Mouse (Mus musculus): Measurements from ENCODE around the gene Ado. TPM values are rescaled to one million over a fixed set of nuclear protein-coding genes. Genes with fewer than 3 reads are reported as not detected.

The Ado gene
- polyA plus RNA-seq, 1 experiment, result 10.2 TPM

- TF ChIP-seq POLR2A (IDR thresholded peaks at IDR 0.05; ENCODE audit: low read depth, low read length), result no peak
- TF ChIP-seq CTCF (IDR thresholded peaks at IDR 0.05; ENCODE audit: extremely low read depth, insufficient read length, insufficient replicate concordance, low read depth, low read length), result no peak
- no peaks in the 10 kb centered on the region for H3K36me3 ChIP-seq (ENCODE audit: control insufficient read depth, insufficient read depth, low read length)
- no peak overlapping the region for H3K4me3 ChIP-seq (ENCODE audit: low read depth, low read length)
- H3K27me3 ChIP-seq (ENCODE audit: control insufficient read depth, insufficient read depth, low read length), result no peaks in the 10 kb centered on the region
- H3K27ac ChIP-seq (ENCODE audit: insufficient read depth, low read depth, low read length), result no peak overlapping the region
- no peaks in the 10 kb centered on the region for H3K4me1 ChIP-seq (ENCODE audit: control insufficient read depth, insufficient read depth, insufficient read length, low read length)
- WGBS, result 78% methylated on average over 3 of the region's 3 CpGs
These were observed 24.6 kb downstream of the Ado start for GRCm38 (mm10) chr10:67524130-67524529.

GRCm38 (mm10) chr10:67518733-67519132, 30.0 kb downstream of the Ado start:
- Histone ChIP-seq H3K36me3 (ENCODE audit: control insufficient read depth, insufficient read depth, low read length) (no peaks in the 10 kb centered on the region), H3K4me3 (ENCODE audit: low read depth, low read length) (no peak overlapping the region), H3K4me1 (ENCODE audit: control insufficient read depth, insufficient read depth, insufficient read length, low read length) (no peaks in the 10 kb centered on the region), H3K27ac (ENCODE audit: insufficient read depth, low read depth, low read length) (no peak overlapping the region), H3K27me3 (ENCODE audit: control insufficient read depth, insufficient read depth, low read length) (no peaks in the 10 kb centered on the region)
- WGBS, result 78% methylated on average over 3 of the region's 3 CpGs
- TF ChIP-seq CTCF (IDR thresholded peaks at IDR 0.05; ENCODE audit: extremely low read depth, insufficient read length, insufficient replicate concordance, low read depth, low read length), result no peak
- TF ChIP-seq POLR2A (IDR thresholded peaks at IDR 0.05; ENCODE audit: low read depth, low read length), result no peak

DNA sequence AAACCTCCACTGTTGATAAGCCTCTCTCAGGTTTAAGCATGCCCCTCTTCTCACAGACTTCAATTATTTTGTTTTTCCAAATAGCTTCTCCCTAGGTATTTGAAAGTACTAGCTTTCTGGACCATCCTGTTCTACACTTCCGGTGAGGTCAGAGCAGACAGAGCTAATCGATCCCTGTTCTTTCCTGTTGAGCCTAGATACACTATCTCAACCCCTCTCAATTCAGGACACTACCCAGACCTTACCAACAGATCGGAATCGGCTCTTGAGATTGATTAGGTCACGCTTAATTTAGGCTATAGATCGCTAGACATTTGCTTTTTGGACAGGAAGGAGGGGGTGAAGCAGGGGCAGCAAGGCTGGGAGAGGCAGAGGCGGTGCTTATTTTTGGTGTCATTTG, 35.9 kb downstream of the Ado start:
- Histone ChIP-seq H3K36me3 (ENCODE audit: control insufficient read depth, insufficient read depth, low read length) (no peaks in the 10 kb centered on the region), H3K27me3 (ENCODE audit: control insufficient read depth, insufficient read depth, low read length) (no peaks in the 10 kb centered on the region), H3K27ac (ENCODE audit: insufficient read depth, low read depth, low read length) (no peak overlapping the region), H3K4me1 (ENCODE audit: control insufficient read depth, insufficient read depth, insufficient read length, low read length) (no peaks in the 10 kb centered on the region), H3K4me3 (ENCODE audit: low read depth, low read length) (no peak overlapping the region)
- TF ChIP-seq CTCF (IDR thresholded peaks at IDR 0.05; ENCODE audit: extremely low read depth, insufficient read length, insufficient replicate concordance, low read depth, low read length) (no peak), POLR2A (IDR thresholded peaks at IDR 0.05; ENCODE audit: low read depth, low read length) (no peak)
- WGBS, result 75% methylated on average over 7 of the region's 7 CpGs

GRCm38 (mm10) chr10:67512211-67512610, 36.5 kb downstream of the Ado start:
- Histone ChIP-seq H3K36me3 (ENCODE audit: control insufficient read depth, insufficient read depth, low read length) (no peaks in the 10 kb centered on the region), H3K4me3 (ENCODE audit: low read depth, low read length) (no peak overlapping the region), H3K27me3 (ENCODE audit: control insufficient read depth, insufficient read depth, low read length) (no peaks in the 10 kb centered on the region), H3K4me1 (ENCODE audit: control insufficient read depth, insufficient read depth, insufficient read length, low read length) (no peaks in the 10 kb centered on the region), H3K27ac (ENCODE audit: insufficient read depth, low read depth, low read length) (no peak overlapping the region)
- TF ChIP-seq CTCF (IDR thresholded peaks at IDR 0.05; ENCODE audit: extremely low read depth, insufficient read length, insufficient replicate concordance, low read depth, low read length) (no peak), POLR2A (IDR thresholded peaks at IDR 0.05; ENCODE audit: low read depth, low read length) (no peak)
- 73% methylated on average over 8 of the region's 8 CpGs for WGBS

GRCm38 (mm10) chr10:67505248-67505647, 43.5 kb downstream of the Ado start:
- no peaks in the 10 kb centered on the region for H3K36me3 ChIP-seq (ENCODE audit: control insufficient read depth, insufficient read depth, low read length)
- H3K4me3 ChIP-seq (ENCODE audit: low read depth, low read length), result no peak overlapping the region
- TF ChIP-seq CTCF (IDR thresholded peaks at IDR 0.05; ENCODE audit: extremely low read depth, insufficient read length, insufficient replicate concordance, low read depth, low read length), result no peak
- TF ChIP-seq POLR2A (IDR thresholded peaks at IDR 0.05; ENCODE audit: low read depth, low read length), result no peak
- WGBS, result 59% methylated on average over 3 of the region's 3 CpGs
- H3K27me3 ChIP-seq (ENCODE audit: control insufficient read depth, insufficient read depth, low read length), result no peaks in the 10 kb centered on the region
- no peak overlapping the region for H3K27ac ChIP-seq (ENCODE audit: insufficient read depth, low read depth, low read length)
- H3K4me1 ChIP-seq (ENCODE audit: control insufficient read depth, insufficient read depth, insufficient read length, low read length), result no peaks in the 10 kb centered on the region

GRCm38 (mm10) chr10:67504046-67504445, 44.7 kb downstream of the Ado start:
- Histone ChIP-seq H3K4me3 (ENCODE audit: low read depth, low read length) (peak overlapping the region; percentile 7; the same call in 1 of the 2 replicates), H3K27ac (ENCODE audit: insufficient read depth, low read depth, low read length) (peak overlapping the region; percentile 25; the same call in 1 of the 2 replicates), H3K27me3 (ENCODE audit: control insufficient read depth, insufficient read depth, low read length) (no peaks in the 10 kb centered on the region), H3K36me3 (ENCODE audit: control insufficient read depth, insufficient read depth, low read length) (no peaks in the 10 kb centered on the region), H3K4me1 (ENCODE audit: control insufficient read depth, insufficient read depth, insufficient read length, low read length) (no peaks in the 10 kb centered on the region)
- WGBS, result 52% methylated on average over 5 of the region's 5 CpGs
- TF ChIP-seq POLR2A (IDR thresholded peaks at IDR 0.05; ENCODE audit: low read depth, low read length), result no peak
- TF ChIP-seq CTCF (IDR thresholded peaks at IDR 0.05; ENCODE audit: extremely low read depth, insufficient read length, insufficient replicate concordance, low read depth, low read length), result no peak

DNA sequence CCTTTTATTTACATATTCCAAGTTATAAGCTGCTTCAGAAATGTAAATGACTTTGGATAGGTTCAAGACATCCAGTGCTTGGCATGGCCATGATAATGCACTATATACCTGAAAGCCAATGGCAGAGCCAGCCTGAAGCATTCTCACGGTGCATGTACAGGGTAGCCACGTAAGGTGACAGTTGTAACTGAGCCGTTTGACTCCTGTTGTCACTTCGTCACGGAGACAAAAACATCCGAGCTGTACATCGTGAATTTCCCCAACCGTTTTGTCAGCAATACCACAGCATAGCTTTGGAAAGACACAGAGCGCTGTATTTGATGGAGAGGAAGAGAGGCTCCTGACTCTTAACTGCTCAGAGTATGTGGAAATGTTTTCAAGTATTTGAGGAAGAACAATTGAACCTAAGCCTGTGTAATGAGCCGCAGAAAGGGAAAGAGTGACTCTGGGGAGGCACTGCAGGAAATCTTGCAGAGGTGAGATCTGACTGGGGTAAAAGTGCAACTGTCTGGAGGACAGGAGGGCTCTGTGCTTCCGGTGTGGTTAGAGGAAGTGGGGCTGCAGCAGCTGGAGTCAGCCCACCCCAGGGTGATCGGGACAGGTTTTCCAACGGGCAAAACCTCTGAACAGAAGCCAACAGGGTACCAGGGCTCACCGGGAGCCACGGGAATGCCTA, 45.3 kb downstream of the Ado start:
- Histone ChIP-seq H3K36me3 (ENCODE audit: control insufficient read depth, insufficient read depth, low read length) (no peaks in the 10 kb centered on the region), H3K4me3 (ENCODE audit: low read depth, low read length) (peak overlapping the region; percentile 7; the same call in 1 of the 2 replicates), H3K27ac (ENCODE audit: insufficient read depth, low read depth, low read length) (peak overlapping the region; percentile 25; the same call in 1 of the 2 replicates), H3K27me3 (ENCODE audit: control insufficient read depth, insufficient read depth, low read length) (no peaks in the 10 kb centered on the region), H3K4me1 (ENCODE audit: control insufficient read depth, insufficient read depth, insufficient read length, low read length) (no peaks in the 10 kb centered on the region)
- WGBS, result 57% methylated on average over 15 of the region's 15 CpGs
- TF ChIP-seq POLR2A (IDR thresholded peaks at IDR 0.05; ENCODE audit: low read depth, low read length) (no peak), CTCF (IDR thresholded peaks at IDR 0.05; ENCODE audit: extremely low read depth, insufficient read length, insufficient replicate concordance, low read depth, low read length) (no peak)
